Mouse (Mus musculus): ENCODE data around the gene Upk3bl. TPM values are rescaled to one million over a fixed set of nuclear protein-coding genes. Genes with fewer than 3 reads are reported as not detected.

The Upk3bl gene
- not detected in 2 replicates for polyA plus RNA-seq (2015; fragmentation: Nextera tagmentation; extraction: Ambion mirVana)

- H3K27ac ChIP-seq (replicated peaks) = no peak within 1 kb of the TSS
- H3K27me3 ChIP-seq = no peaks in the 10 kb centered on the region
- ATAC-seq (replicated peaks) = no peak
- H3K9ac ChIP-seq (replicated peaks) = no peak within 1 kb of the TSS
- peaks cover 11% of the 10 kb centered on the region for H3K4me1 ChIP-seq
- no peak within 1 kb of the TSS for H3K4me3 ChIP-seq
- H3K36me3 ChIP-seq = no peaks in the 10 kb centered on the region
- no peaks in the 10 kb centered on the region for H3K9me3 ChIP-seq
- WGBS = 94% methylated on average over 11 of the region's 11 CpGs
- H3K4me2 ChIP-seq (replicated peaks) = no peak within 1 kb of the TSS
Observed at GRCm38 (mm10) chr5:136054301-136055077, at the start of gene Upk3bl. TSS of gene Upk3bl (plus strand) at chr5:136054492.

- H3K36me3 ChIP-seq = no peaks in the 10 kb centered on the region; the same call in 1 of the 2 replicates
- no peak overlapping the region for H3K9ac ChIP-seq (replicated peaks)
- H3K27me3 ChIP-seq = no peaks in the 10 kb centered on the region
- no peak overlapping the region for H3K4me3 ChIP-seq
- H3K27ac ChIP-seq (replicated peaks) = no peak overlapping the region
- no peak for ATAC-seq (replicated peaks)
- H3K9me3 ChIP-seq = no peaks in the 10 kb centered on the region
- 85% methylated on average over 4 of the region's 4 CpGs for WGBS
- 0 out of 2 replicates have a peak, but pooled peaks cover 4% of the 10 kb centered on the region for H3K4me1 ChIP-seq
- no peak overlapping the region for H3K4me2 ChIP-seq (replicated peaks)
Observed at GRCm38 (mm10) chr5:136004537-136004936, 49.8 kb upstream of the Upk3bl start.

GRCm38 (mm10) chr5:136007745-136008144, 46.5 kb upstream of the Upk3bl start:
- no peak overlapping the region for H3K27ac ChIP-seq (replicated peaks)
- H3K4me3 ChIP-seq = no peak overlapping the region
- no peaks in the 10 kb centered on the region for H3K9me3 ChIP-seq
- H3K9ac ChIP-seq (replicated peaks) = no peak overlapping the region
- no peaks in the 10 kb centered on the region for H3K4me1 ChIP-seq
- ATAC-seq (replicated peaks) = no peak
- WGBS = 86% methylated on average over 7 of the region's 7 CpGs
- no peaks in the 10 kb centered on the region for H3K27me3 ChIP-seq
- H3K36me3 ChIP-seq = peaks cover 24% of the 10 kb centered on the region
- no peak overlapping the region for H3K4me2 ChIP-seq (replicated peaks)

- Histone ChIP-seq H3K27me3 (no peaks in the 10 kb centered on the region), H3K36me3 (peaks cover 26% of the 10 kb centered on the region), H3K4me3 (no peak overlapping the region), H3K9me3 (no peaks in the 10 kb centered on the region), H3K27ac (replicated peaks) (0 out of 2 replicates have a peak overlapping the region, but pooled peaks have one; percentile 68), H3K4me2 (replicated peaks) (no peak overlapping the region), H3K9ac (replicated peaks) (no peak overlapping the region), H3K4me1 (peaks cover 26% of the 10 kb centered on the region)
- WGBS = 84% methylated on average over 10 of the region's 10 CpGs
- no peak for ATAC-seq (replicated peaks)
Observed at GRCm38 (mm10) chr5:136014877-136015276, 39.4 kb upstream of the Upk3bl start.

- H3K36me3 ChIP-seq = peaks cover 20% of the 10 kb centered on the region
- 59% methylated on average over 10 of the region's 10 CpGs for WGBS
- ATAC-seq (replicated peaks) = no peak
Observed at GRCm38 (mm10) chr5:136015586-136015985, 38.7 kb upstream of the Upk3bl start.

GRCm38 (mm10) chr5:136016014-136016876, 38.0 kb upstream of the Upk3bl start:
- 41% methylated on average over 10 of the region's 10 CpGs for whole genome bisulfite sequencing
- H3K4me3 ChIP-seq = no peak overlapping the region
- peak overlapping the region; percentile 68 for H3K27ac ChIP-seq (replicated peaks)
- no peaks in the 10 kb centered on the region for H3K27me3 ChIP-seq
- no peak overlapping the region for H3K4me2 ChIP-seq (replicated peaks)
- peaks cover 17% of the 10 kb centered on the region for H3K36me3 ChIP-seq
- peaks cover 26% of the 10 kb centered on the region for H3K4me1 ChIP-seq
- no peak overlapping the region for H3K9ac ChIP-seq (replicated peaks)
- H3K9me3 ChIP-seq = no peaks in the 10 kb centered on the region
- ATAC-seq (replicated peaks) = no peak

More at GRCm38 (mm10) chr5:136015586-136015985, 38.7 kb upstream of the Upk3bl start:
- Histone ChIP-seq H3K9me3 (no peaks in the 10 kb centered on the region), H3K4me1 (peaks cover 26% of the 10 kb centered on the region), H3K27me3 (no peaks in the 10 kb centered on the region), H3K4me2 (replicated peaks) (no peak overlapping the region), H3K27ac (replicated peaks) (peak overlapping the region; percentile 68), H3K9ac (replicated peaks) (no peak overlapping the region), H3K4me3 (no peak overlapping the region)

- Histone ChIP-seq H3K4me2 (replicated peaks) (no peak overlapping the region), H3K27ac (replicated peaks) (no peak overlapping the region), H3K9me3 (no peaks in the 10 kb centered on the region), H3K4me1 (peaks cover 26% of the 10 kb centered on the region), H3K4me3 (no peak overlapping the region), H3K27me3 (no peaks in the 10 kb centered on the region), H3K36me3 (peaks cover 7% of the 10 kb centered on the region), H3K9ac (replicated peaks) (no peak overlapping the region)
- no peak for ATAC-seq (replicated peaks)
- 77% methylated on average over 6 of the region's 6 CpGs for WGBS
Observed at GRCm38 (mm10) chr5:136017262-136017661, 37.0 kb upstream of the Upk3bl start.

GRCm38 (mm10) chr5:136018726-136019125, 35.6 kb upstream of the Upk3bl start:
- no peak for ATAC-seq (replicated peaks)
- Histone ChIP-seq H3K9ac (replicated peaks) (no peak overlapping the region), H3K36me3 (no peaks in the 10 kb centered on the region), H3K9me3 (no peaks in the 10 kb centered on the region), H3K4me3 (no peak overlapping the region), H3K27me3 (no peaks in the 10 kb centered on the region), H3K4me1 (peaks cover 26% of the 10 kb centered on the region), H3K4me2 (replicated peaks) (no peak overlapping the region), H3K27ac (replicated peaks) (no peak overlapping the region)
- 91% methylated on average over 2 of the region's 2 CpGs for WGBS

GRCm38 (mm10) chr5:136019907-136020306, 34.4 kb upstream of the Upk3bl start:
- H3K27me3 ChIP-seq = no peaks in the 10 kb centered on the region
- no peaks in the 10 kb centered on the region for H3K36me3 ChIP-seq
- no peak overlapping the region for H3K4me2 ChIP-seq (replicated peaks)
- H3K9ac ChIP-seq (replicated peaks) = no peak overlapping the region
- peaks cover 26% of the 10 kb centered on the region for H3K4me1 ChIP-seq
- no peak overlapping the region for H3K4me3 ChIP-seq
- 33% methylated on average over 1 of the region's 1 CpGs for WGBS
- H3K9me3 ChIP-seq = no peaks in the 10 kb centered on the region
- no peak for ATAC-seq (replicated peaks)
- H3K27ac ChIP-seq (replicated peaks) = no peak overlapping the region

- H3K27me3 ChIP-seq = no peaks in the 10 kb centered on the region
- ATAC-seq (replicated peaks) = no peak
- no peak overlapping the region for H3K4me2 ChIP-seq (replicated peaks)
- no peak overlapping the region for H3K27ac ChIP-seq (replicated peaks)
- WGBS = 89% methylated on average over 3 of the region's 3 CpGs
- H3K4me1 ChIP-seq = no peaks in the 10 kb centered on the region
- H3K4me3 ChIP-seq = no peak overlapping the region
- H3K9me3 ChIP-seq = no peaks in the 10 kb centered on the region
- H3K36me3 ChIP-seq = peaks cover 15% of the 10 kb centered on the region; the same call in 1 of the 2 replicates
- H3K9ac ChIP-seq (replicated peaks) = no peak overlapping the region
Observed at GRCm38 (mm10) chr5:136025712-136026111, 28.6 kb upstream of the Upk3bl start.

- 82% methylated on average over 9 of the region's 9 CpGs for WGBS
- Histone ChIP-seq H3K27me3 (no peaks in the 10 kb centered on the region), H3K36me3 (peaks cover 16% of the 10 kb centered on the region)
Observed at GRCm38 (mm10) chr5:136026859-136027258, 27.4 kb upstream of the Upk3bl start.

More at GRCm38 (mm10) chr5:136026859-136027258, 27.4 kb upstream of the Upk3bl start:
- Histone ChIP-seq H3K9ac (replicated peaks) (no peak overlapping the region), H3K4me1 (no peaks in the 10 kb centered on the region), H3K4me3 (no peak overlapping the region), H3K4me2 (replicated peaks) (no peak overlapping the region), H3K27ac (replicated peaks) (no peak overlapping the region), H3K9me3 (no peaks in the 10 kb centered on the region)
- ATAC-seq (replicated peaks) = no peak

Measured in forebrain, embryonic 15.5 days (tissue).